Mouse (Mus musculus): Measurements from ENCODE around the gene Sec14l2.

- TF ChIP-seq POLR2A (IDR thresholded peaks at IDR 0.05; ENCODE audit: control insufficient read depth in 1 of 2, insufficient read depth in 1 of 2, low read depth in 1 of 2, low read length in 2 of 2, poor library complexity in 1 of 2), result no peak
- no peak for TF ChIP-seq ZC3H11A (IDR thresholded peaks at IDR 0.05; ENCODE audit: low read depth, low read length)
- TF ChIP-seq UBTF (IDR thresholded peaks at IDR 0.05; ENCODE audit: borderline replicate concordance, insufficient read depth, low read depth, low read length), result no peak
- no peak for TF ChIP-seq KAT2A (conservative IDR thresholded peaks at IDR 0.05; ENCODE audit: low read depth, low read length)
- TF ChIP-seq ELF1 (IDR thresholded peaks at IDR 0.05; ENCODE audit: low read depth, low read length), result no peak
- no peak for TF ChIP-seq RCOR1 (IDR thresholded peaks at IDR 0.05; ENCODE audit: low read depth, low read length)
- TF ChIP-seq HCFC1 (IDR thresholded peaks at IDR 0.05; ENCODE audit: low read depth, low read length), result no peak
These were observed 62.2 kb downstream of the Sec14l2 start for GRCm38 (mm10) chr11:4060866-4061575.
